Mouse (Mus musculus) ES-CJ7 (cell line): Measurements from ENCODE around the gene Zfp131.
A peak's percentile ranks its signal among the peaks of the same experiment; 100 is the strongest.
"Not testable (repeated sequence)": the region's sequence is repeated elsewhere in the genome, so short reads cannot be mapped to it uniquely, and the experiment has no call there.

Experiments used
- DNase-seq: peaks from one replicate; pipeline ENCODE4 v3.0.0; 2011; ENCODE audit warnings: low read depth, low spot score

Gene Zfp131

DNA sequence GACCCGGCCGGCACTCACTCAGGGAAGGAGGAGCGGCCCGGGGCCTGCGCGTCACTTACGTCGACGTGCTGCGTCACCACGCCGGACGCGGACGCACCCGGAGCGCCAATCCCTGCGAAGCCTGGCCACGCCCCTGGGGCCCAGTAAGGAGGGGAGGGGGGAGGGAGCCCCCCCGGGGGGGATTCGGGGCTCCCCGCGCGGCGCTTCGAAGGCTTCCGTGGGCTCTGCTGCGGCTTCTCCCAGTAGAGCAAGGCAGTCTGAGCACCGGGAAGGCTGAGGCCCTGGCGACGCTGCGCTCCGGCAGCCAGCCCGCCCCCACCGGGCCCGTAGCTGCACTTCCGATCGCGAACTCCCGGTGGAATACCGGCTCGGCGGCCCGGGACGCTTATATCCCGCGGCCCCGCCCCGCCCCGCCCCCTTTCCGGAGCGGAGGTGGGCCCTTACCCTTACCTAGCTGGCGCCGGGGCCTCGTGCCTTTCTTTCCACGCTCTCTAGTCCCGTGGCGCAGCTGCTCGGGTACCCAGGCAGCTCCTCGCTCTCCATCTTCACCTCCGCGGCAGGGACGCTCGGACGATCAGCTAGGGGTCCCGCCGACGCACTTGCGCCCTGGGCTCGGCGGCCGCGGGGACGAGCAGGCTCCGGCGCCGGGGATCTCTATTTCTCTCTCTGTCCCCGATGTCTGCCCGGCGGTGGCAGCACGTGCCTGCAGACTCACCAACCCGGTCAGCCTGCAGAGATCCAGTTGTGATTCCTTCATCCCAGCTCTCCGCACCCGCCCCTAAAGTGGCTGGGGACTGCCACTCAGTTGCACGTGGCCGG, at the start of gene Zfp131:
Gene Zfp131, minus strand, starts transcription at position 129 of the 819 bp plus-strand sequence.
- peak; percentile 95 for DNase-seq

DNA sequence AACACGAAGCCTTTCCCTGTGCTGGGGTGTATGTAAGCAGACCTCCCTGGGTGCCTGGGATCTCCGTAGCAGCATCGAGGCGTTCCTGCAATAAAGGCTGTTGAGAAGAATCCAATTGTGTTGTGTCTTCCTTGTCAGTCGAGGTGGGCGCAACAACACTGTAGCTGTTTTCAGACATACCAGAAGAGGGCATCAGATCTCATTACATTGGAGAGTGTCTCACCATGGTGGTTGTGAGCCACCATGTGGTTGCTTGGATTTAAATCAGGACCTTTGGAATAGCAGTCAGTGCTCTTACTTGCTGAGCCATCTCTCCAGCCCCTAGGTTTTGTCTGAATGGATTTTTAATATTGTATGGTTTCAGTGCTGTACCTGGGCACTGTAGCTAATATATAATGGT, 49.3 kb upstream of the Zfp131 start:
- not testable (repeated sequence) for DNase-seq

DNA sequence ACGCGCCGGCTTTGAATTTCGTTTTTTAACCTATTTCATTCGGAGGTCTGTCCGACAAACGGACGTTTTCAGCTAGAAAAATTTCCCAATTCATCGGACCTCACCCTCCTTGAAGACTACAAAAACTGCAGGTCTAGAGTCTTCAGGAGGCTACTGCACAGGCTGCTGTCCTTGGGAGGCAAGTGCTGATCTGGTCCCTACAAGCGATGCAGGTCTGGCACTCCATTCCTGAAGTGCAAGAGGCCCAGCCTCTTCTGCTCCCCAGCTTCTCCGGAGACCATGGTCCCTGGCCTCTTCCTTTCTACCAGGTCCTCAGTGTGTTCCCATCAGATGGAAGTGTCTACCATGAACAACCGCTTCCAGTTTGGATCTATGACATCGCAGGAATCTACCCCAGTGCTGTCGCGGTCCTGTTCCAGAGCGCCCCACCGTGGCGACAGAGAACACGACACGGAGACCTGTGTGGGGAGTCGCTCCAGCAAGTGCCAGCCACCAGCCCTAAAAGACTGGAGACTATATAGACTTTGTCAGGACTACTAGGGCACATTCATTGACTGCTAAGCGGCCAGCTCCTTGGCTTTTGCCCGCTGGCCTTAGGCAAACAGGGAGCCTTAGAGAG, 47.1 kb upstream of the Zfp131 start:
- peak; percentile 34 for DNase-seq

DNA sequence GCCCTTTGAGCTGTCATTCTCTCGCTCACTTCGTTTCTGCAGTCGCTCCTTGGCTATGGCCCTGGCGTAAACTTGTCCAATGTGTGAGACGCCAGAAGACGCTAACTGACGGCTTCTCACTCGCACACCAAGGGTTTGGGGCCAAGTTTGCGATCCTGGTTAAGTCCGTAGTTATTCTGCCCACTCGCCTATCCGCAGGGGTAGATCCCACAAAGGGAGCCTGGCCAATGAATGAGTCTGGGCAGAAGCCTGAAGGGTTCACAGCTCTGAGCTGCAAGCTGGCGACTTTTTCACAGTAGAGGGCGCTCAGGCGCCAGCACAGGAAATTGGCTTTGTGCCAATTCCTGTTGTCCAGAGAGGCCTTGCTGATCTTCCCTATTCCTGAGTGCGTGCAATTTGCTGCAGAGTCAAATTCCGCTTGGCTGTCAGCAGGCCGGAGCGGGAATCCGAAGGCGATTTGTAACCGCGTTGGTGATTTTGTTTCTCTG, 45.7 kb upstream of the Zfp131 start:
- not testable (repeated sequence) for DNase-seq

DNA sequence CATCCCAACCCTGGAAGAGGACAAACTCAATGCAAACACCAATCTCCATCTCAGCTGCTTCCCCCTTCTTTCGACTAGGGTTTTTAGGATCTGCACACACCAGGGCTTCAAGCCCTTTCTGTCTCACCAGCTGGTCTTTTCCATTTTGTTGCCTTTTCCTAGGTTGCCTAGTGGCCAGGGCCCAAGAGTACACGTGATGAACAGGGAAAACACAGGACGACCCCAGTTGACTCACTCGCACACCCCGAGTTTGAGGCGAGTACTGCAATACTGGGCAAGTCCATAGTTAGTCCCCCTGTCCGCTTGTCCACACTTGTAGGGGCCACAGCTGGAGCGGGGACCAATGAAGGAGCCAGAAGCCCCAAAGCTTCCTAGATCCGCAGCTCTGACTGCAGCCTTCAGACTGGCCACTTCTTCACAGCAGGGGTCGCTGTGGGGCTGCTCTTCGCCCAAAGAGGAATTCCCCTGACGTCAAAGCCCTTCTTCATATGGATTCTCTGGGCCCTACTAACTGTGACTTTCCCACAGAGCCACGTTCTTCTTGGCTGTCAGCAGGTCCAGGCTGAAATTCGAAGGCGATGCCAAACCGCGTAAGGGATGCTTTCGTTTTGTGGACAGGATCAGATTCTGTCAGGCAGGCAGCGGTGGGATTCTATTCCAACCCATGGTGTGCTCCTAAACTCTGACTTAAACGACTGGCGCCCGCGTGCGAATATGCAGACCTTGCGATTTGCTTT, 44.8 kb upstream of the Zfp131 start, which contains the start of gene D13Ertd608e:
Gene D13Ertd608e, plus strand, starts transcription at position 687 of the 737 bp plus-strand sequence.
- DNase-seq, result peak; percentile 38

DNA sequence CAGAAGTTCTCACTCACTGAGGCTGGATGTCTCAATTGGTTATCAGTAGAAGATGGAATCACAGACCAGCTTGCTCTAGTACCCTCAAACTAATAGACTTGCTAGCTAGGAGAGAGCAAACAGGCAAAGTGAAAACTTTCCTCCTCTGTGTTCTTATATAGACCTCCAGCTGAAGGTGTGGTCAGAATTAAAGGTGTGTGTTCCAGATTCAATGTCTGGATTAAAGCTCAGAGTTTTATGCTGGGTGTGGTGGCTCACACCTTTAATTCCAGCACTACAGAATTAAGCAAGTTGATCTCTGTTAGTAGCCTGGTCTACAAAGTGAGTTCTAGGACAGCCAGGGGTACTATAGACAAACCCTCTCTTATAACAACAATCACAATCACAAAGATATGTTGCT, 39.4 kb upstream of the Zfp131 start, which contains the start of gene AF067063:
Gene AF067063, minus strand, starts transcription at position 101 of the 400 bp plus-strand sequence.
- DNase-seq, result not testable (repeated sequence)

DNA sequence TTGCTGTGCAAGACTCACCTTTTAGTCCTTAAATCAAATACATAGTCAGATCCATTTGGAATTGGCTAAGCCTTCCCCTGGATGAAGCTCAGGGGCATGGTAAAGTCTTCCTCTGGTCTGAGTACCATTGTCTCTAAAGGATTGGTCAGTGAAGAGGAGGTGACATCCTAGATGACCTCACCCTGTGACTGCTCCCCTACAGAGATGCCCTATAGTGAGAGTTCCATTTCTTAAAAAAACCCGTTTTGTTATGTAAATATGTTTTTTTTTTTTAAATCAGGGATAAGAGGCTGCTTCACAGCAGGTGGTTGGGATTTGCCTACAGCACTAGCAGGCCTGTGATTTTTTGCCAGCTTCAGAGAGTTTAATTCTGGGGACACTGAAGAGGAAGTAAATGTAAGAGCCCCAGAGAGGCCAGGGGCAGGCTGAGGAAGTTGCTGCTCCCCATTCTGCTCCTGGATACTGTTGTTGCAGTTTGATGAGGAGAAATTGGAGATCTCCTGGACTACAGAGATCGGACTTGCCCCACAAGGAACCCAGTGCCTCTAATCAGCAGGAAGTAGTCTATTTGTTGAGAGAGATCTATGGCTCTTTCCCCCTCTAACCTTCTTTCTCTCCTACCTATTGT, 27.0 kb upstream of the Zfp131 start:
- DNase-seq, result peak; percentile 43

DNA sequence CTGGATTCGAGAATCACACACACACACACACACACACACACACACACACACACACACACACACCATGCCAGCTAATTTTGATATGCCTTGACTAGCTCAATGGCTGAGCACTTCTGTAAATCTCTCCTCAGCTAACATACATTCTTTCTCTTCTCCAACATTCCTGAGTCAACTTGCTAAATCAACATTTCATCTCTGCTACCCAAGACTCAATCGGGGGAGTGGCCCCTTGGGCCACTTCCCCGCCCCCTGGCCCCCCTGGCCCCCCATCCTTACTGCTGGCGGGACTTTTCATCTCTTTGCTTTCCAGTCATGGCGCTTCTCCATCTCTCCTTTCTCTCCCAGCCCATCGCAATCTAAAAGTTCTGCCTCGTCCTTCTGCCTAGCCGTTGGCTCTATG, 26.1 kb upstream of the Zfp131 start:
- DNase-seq, result no peak

DNA sequence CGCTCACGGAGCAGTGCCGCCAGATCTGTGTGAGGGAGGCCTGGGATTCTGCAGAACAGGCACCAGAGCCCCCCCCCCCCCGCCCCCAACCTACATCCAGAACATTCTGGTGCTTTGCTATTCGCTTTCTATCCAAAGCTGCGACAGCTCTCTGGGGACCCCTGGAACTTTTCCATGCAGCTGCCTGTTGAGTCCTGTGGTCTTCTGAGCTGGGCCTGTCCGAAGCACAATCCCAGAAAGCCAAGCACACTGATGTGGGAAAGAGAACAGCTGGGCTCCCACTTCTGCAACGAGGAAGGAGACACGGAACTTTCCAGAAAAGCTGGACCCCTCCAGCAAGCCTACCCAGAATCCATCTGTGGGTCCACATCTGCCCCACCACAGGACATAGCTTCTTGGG, 19.3 kb upstream of the Zfp131 start:
- DNase-seq, result no peak

DNA sequence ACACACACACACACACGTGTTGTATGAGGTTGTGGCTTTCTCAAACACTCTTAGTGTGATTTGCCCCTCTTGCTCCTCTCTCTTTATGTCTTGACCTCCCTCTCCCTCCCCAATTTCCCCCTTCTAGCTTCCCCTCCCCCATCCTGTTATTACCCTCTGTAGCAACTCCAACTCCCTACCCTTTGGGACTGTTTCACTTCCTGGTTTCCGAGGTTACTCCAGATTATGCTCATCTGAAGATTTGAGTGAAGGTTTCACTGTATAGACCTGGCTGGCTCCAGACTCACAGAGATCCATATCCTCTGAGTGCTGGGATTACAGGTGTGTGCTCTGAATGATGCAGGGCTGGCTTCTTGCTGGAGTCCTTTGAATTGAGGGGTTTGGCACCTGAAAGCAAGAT, 18.2 kb upstream of the Zfp131 start:
- no peak for DNase-seq

DNA sequence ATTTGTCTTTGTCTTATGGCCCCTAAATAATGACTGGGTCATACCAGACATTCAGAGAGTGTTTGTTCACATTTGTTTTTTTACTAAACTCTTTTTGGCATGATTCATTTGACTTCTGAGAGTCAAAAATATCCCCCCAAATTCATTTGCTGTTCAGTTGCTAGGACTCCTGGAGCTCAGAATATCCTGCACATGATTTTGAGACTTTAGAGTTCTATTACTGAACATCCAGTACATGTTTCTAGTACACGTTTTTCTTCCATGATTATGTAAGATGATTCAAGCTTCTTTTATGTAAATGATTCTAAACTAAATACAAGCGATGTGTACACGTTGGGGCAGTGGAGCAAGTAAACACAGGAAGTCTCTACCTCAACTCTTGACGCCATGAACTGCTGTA, 7.0 kb upstream of the Zfp131 start:
- DNase-seq, result no peak

DNA sequence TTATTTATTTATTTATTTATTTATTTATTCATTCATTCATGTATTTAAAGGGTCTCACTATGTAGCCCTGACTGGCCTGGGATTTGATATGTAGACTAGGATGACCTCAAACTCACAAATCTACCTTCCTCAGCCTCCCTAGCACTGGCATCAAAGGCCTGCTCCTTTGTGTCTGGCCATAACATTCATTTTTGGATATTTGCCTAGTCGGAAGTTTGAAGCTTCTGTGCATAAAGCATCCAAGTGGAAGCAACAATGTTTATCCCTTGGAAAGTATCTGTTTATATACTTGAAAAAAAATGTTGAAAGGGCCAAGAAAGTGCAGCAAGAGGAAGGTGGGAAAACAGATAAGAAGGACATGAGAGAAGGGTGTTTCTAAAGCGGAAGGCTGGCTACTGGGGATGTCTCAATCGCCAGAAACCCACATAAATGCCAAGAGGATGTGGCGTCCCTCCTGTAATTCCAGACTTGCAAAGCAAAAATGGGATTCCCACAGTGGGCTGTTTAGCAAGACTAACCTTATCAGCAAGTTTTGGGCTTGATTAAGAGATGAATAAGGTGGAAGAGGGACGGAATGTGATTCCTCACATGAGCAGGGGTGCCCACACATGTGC, 2.2 kb upstream of the Zfp131 start:
- DNase-seq, result no peak

DNA sequence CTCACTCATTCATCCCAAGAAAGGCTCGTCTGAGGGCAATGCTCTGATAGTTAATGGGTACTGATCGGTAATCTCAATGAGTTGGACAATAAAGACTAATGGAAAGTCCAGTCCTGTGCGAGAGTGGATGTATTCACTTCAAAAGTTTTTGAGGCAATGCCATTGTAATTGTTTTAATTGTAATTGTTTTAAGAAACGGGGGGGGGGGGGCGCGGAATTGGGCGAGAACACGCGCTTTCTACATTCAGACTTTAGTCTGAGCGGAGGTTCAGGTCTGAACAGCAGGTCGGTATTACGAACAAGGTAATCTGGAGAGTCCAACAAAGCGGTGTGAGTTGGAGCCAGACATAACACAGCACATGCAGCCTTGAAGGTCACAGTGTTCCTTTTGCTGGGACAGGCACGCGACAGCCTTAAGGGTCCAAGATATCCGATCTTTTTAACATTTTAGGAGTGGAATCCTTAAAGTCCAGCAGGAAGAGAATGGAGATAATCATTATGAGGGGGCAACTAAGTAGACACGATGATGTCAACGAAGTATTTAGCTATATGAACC, 969 bp upstream of the Zfp131 start:
- peak; percentile 32 for DNase-seq

DNA sequence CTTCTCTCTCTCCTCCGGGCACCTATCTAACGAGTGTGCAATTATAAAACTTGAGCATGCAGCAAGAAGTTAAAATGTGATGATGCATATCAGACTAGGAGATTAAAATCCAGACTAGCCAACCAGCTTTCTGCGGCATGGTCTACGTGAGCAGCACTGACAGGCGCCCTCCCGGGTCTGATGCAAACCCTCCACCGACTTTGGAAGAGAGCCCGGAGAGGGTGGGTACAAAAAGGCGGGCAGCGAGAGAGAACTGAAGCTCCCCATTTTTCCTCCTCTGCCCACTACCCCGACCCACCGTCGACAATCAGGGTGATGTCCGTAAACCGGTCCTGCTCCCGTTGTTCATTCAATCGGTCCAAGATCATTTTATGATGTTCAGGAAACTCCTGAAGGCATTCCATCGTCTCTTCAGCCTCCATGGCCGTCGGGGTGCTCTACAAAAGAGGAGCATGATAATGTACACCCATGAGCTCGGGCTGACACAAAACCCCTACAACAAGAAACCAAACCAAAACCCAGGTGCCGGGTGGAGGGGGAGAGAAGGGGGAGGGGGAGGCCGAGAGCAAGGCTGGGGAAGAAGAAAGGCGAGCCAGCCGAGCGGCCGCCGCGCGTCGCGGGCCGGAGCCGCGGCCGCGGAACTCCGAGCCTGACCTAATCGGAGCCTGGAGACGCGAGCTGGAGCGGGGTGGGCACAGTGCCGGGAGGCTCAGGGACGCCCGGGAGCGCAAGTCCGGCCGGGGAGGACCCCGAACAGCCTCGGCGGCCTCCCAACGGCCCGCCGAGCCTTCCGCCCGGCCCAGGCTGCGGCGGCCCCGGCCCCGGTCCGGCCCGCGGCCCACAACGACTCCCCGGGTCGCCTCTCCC, 605 bp downstream of the Zfp131 start:
- peak; percentile 16 for DNase-seq

DNA sequence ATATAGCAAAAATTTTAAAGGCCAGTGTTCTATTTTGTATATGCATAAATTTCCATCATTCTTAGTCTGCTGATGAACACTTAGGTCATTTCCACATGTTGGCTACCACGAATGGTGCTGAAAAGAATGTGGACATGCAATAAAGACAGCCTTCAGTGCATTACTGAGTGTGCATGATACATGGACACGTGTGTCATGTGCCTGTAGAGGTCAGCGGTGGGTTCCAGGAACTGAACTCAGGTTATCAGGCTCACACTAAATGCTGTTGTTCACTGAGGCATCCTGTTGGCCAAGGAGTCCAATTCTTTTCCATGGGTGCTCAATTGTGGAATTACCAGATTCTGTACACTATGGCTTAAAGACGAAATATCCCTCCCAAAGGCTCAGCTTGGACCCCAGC, 7.1 kb downstream of the Zfp131 start:
- no peak for DNase-seq

DNA sequence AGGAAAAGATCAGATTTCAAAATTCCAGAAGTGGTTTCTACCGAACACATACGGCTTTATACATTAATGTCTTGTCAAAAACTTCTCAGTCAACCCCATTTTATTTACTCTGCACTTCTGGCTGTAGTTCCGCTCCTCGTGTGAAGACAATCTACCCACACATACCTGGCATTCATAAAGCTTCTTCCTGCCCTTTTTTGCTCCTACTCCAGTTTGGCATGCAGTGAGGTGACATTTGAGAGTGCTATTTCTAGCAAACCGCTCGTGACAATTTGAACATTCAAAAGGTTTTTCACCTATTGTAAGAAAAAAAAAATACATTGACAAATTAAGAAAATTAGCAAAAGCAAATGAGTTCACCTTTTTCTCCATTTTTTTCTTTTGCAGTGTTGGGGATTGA, 22.1 kb downstream of the Zfp131 start:
- no peak for DNase-seq

DNA sequence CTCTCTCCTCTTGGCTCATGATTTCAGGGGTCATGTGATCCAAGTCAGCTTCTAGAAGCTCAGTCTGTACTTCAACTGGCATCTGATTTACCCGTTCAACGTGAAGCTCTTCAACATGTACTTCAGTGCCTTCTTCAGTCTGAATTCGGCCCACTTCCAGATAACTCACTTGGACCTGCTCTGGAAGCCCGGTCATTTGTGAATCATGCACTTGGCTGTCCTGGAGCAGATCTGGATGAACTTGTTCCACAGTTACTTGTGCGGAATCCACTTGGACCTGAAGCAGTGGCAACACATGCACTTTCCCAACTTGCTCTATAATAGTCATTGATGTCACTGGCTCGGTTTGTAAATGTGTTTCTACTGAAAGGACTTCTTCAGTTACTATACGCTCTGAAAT, 24.2 kb downstream of the Zfp131 start:
- no peak for DNase-seq

DNA sequence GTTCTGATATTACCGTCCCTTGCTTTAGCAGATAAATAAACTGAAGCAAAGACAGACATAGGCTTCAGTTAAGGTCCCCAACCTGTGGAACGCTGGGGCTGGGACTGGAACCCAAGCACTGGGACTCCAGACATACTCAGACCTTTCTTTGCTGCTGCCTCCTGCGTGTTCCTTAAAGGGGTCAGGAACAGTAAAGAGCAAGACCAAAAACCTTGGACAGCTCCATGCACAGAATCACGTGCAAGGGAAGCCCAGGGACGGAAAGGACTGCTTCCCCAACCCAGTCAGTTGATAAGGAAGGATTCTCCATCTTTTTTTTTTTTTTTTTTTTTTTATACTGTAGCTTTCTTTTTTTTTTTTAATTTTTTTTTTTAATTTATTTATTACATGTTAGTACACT, 33.9 kb downstream of the Zfp131 start:
- peak; percentile 42 for DNase-seq

DNA sequence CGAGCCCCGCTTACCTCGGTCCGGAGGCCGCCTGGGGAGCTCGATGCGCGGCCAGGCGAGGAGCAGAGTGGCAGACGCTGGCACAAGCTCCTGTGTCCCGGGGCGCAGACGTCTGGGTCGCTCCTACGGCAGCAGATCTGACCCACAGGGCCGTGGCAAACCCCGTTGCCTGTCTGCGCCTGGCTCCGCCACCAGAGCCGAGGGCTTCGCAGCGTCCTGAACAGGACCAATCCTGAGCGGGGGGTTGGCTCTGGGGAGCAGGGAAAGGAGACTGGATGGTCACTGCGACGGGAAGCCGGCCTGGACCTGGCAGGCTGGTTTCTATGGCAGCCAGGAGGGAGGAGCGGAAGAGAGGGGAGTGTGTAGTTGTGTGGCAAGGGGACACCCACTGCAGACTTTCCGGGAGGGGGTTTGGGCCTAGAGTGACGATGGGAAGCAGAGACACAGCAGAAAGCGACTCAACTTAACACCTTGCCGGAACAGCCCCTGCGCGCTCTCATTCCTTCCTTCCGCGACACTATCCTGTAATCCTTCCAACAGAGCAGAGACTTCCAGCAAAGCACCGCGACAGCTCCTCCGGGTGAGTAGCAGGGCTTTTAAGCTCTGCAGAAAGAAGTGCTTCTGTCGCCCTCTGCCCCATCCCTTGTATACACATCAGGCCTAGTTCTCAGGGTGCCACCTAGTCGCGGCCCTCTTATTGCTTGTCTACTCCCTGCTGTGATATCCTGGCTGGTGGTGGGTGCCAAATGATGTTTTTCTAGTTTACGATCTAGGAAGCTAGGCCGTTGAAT, 34.8 kb downstream of the Zfp131 start, which contains the start of gene Nim1k:
Gene Nim1k, minus strand, starts transcription at position 202 of the 791 bp plus-strand sequence.
- peak; percentile 55 for DNase-seq
